ENCODE assay signal across 24 mouse cellular contexts in genomic region chr9:70325880-70326595, GRCm38 (mm10).
A peak's percentile ranks its signal among the peaks of the same experiment; 100 is the strongest.
DNase-seq lines count a peak whose midpoint lies in the region; ATAC-seq and TF ChIP-seq lines count a peak whose summit lies in the region.
"Had no signal": no experiment of that assay in that cellular context is flagged by ENCODE, and none has a peak within 500 bp of the region (broad histone marks: within the 10 kb centered on the region; RNA-seq: fewer than 3 reads in every experiment).

No protein-coding gene starts in this region.

- intact Hi-C loops in gastrocnemius, adult 2 months (cut with DNase I) = loop anchor here (5.0 kb wide), 1 partner anchor 64 kb away; no protein-coding TSS in a partner anchor
- intact Hi-C loops in heart, postnatal 10 days (cut with DNase I) = loop anchor here (5.0 kb wide), 1 partner anchor 119 kb away; the partner anchor contains the start of gene Myo1e

- DNase-seq in gastrocnemius, adult 2 months = peak; percentile 58
- DNase-seq in gastrocnemius, postnatal 4 days (ENCODE audit: low spot score in 2 of 2) = no peak
- DNase-seq in heart, postnatal 10 days = peak; percentile 21 to 35
- no peak for DNase-seq in heart, postnatal 4 days
- peak; percentile 30 for DNase-seq in adrenal gland, adult 8-10 months
- peak; percentile 33 for DNase-seq in gonadal fat pad, adult 2 months (ENCODE audit: low read depth)
- DNase-seq: cerebellum, adult 11 months; cerebellum, postnatal 10 days; kidney, postnatal 36 days; liver, postnatal 0 days; lung, postnatal 10 days; right cerebral cortex, adult 18-20 months; thymus, postnatal 14 days had no signal

- H3K9me3 ChIP-seq in forebrain, embryonic 16.5 days (ENCODE audit: control insufficient read depth, low read length) = no peaks in the 10 kb centered on the region
- H3K9me3 ChIP-seq: embryonic facial prominence, embryonic 13.5 days; forebrain, embryonic 15.5 days; G1E; heart, embryonic 15.5 days; hindbrain, embryonic 15.5 days; intestine, embryonic 15.5 days; limb, embryonic 10.5 days; midbrain, embryonic 13.5 days; neural tube, embryonic 12.5 days had no signal

- WGBS in forebrain, embryonic 16.5 days = 78% methylated on average over 8 of the region's 8 CpGs

- H3K27me3 ChIP-seq in forebrain, embryonic 16.5 days (replicated peaks; ENCODE audit: control insufficient read depth, insufficient read depth, low read length) = no peaks in the 10 kb centered on the region
- H3K27me3 ChIP-seq: embryonic facial prominence, embryonic 13.5 days; forebrain, embryonic 15.5 days; heart, embryonic 15.5 days; hindbrain, embryonic 15.5 days; intestine, embryonic 15.5 days; midbrain, embryonic 13.5 days; neural tube, embryonic 12.5 days had no signal

- H3K4me3 ChIP-seq in gastrocnemius, adult 2 months = no peak overlapping the region
- H3K4me3 ChIP-seq in forebrain, embryonic 16.5 days (replicated peaks; ENCODE audit: low read length) = no peak overlapping the region
- H3K4me3 ChIP-seq: embryonic facial prominence, embryonic 13.5 days; forebrain, embryonic 15.5 days; heart, embryonic 15.5 days; hindbrain, embryonic 15.5 days; intestine, embryonic 15.5 days; left cerebral cortex, adult 2 months; limb, embryonic 10.5 days; midbrain, embryonic 13.5 days; neural tube, embryonic 12.5 days had no signal

- H3K9ac ChIP-seq in forebrain, embryonic 16.5 days (replicated peaks; ENCODE audit: low read depth, low read length) = no peak overlapping the region
- H3K9ac ChIP-seq: embryonic facial prominence, embryonic 13.5 days; forebrain, embryonic 15.5 days; heart, embryonic 15.5 days; hindbrain, embryonic 15.5 days; intestine, embryonic 15.5 days; liver, postnatal 0 days; midbrain, embryonic 13.5 days; neural tube, embryonic 12.5 days had no signal

- peak overlapping the region; percentile 20; the same call in 1 of the 2 replicates for H3K27ac ChIP-seq in gastrocnemius, adult 2 months
- no peak overlapping the region for H3K27ac ChIP-seq in forebrain, embryonic 16.5 days (ENCODE audit: low read length)
- H3K27ac ChIP-seq: embryonic facial prominence, embryonic 13.5 days; forebrain, embryonic 15.5 days; heart, embryonic 15.5 days; hindbrain, embryonic 15.5 days; intestine, embryonic 15.5 days; left cerebral cortex, adult 2 months; limb, embryonic 10.5 days; midbrain, embryonic 13.5 days; neural tube, embryonic 12.5 days had no signal

- no peak for TF ChIP-seq CTCF in gastrocnemius, adult 2 months (IDR thresholded peaks at IDR 0.05)

- no peaks in the 10 kb centered on the region for H3K36me3 ChIP-seq in forebrain, embryonic 16.5 days (ENCODE audit: control insufficient read depth, insufficient read depth)
- H3K36me3 ChIP-seq: forebrain, embryonic 15.5 days; G1E; hindbrain, embryonic 15.5 days; midbrain, embryonic 13.5 days; neural tube, embryonic 12.5 days had no signal

- no peak overlapping the region for H3K4me2 ChIP-seq in forebrain, embryonic 16.5 days (ENCODE audit: low read length)
- H3K4me2 ChIP-seq: embryonic facial prominence, embryonic 13.5 days; forebrain, embryonic 15.5 days; heart, embryonic 15.5 days; hindbrain, embryonic 15.5 days; intestine, embryonic 15.5 days; midbrain, embryonic 13.5 days; neural tube, embryonic 12.5 days had no signal

- no peak for ATAC-seq in forebrain, embryonic 16.5 days
- ATAC-seq: forebrain, embryonic 15.5 days; intestine, embryonic 15.5 days; liver, postnatal 0 days; midbrain, embryonic 13.5 days had no signal

- H3K4me1 ChIP-seq in forebrain, embryonic 16.5 days (replicated peaks; ENCODE audit: control insufficient read depth, insufficient read depth, low read length) = no peaks in the 10 kb centered on the region
- H3K4me1 ChIP-seq: forebrain, embryonic 15.5 days; hindbrain, embryonic 15.5 days; intestine, embryonic 15.5 days; midbrain, embryonic 13.5 days; neural tube, embryonic 12.5 days had no signal

Comparison
In these comparisons a context has a peak if more than half of its experiments do, and no peak if none do; other contexts are left out.
1. DNase-seq: peak in gastrocnemius, adult 2 months (single experiment), heart, postnatal 10 days (2 of 2), adrenal gland, adult 8-10 months (single experiment) and gonadal fat pad, adult 2 months (single experiment); none in gastrocnemius, postnatal 4 days (0 of 2) and heart, postnatal 4 days (single experiment).